Mouse (Mus musculus): ENCODE data around the gene Itga10. TPM values are rescaled to one million over a fixed set of nuclear protein-coding genes. Genes with fewer than 3 reads are reported as not detected.

Gene Itga10
- polyA plus RNA-seq, 1 experiment, result 1.2 TPM

DNA sequence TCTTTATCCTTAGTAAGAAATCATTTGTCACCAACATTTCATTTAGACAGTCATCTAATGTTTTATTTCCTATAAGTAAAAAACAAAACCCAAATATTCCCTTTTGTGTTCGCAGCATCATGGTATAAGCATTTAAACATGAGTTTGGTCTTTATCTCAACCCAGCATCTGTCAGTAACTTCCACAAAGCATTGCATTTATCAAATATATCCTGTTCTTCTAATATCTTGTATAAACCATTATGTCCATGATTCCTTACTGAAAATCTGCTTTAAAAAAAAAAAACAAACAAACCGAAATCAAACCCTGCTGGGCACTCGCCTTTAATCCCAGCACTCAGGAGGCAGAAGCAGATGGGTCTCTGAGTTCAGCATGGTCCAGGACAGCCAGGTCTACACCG, 38.8 kb upstream of the Itga10 start:
- no peak overlapping the region for H3K27ac ChIP-seq (ENCODE audit: insufficient read depth, low read depth, low read length)
- H3K4me1 ChIP-seq (ENCODE audit: control insufficient read depth, insufficient read depth, low read length), result no peaks in the 10 kb centered on the region
- WGBS, result 90% methylated on average over 4 of the region's 4 CpGs
- DNase-seq, result no peak
- TF ChIP-seq CTCF (conservative IDR thresholded peaks at IDR 0.05; ENCODE audit: insufficient read depth, insufficient read length, low read depth, low read length) (no peak), POLR2A (IDR thresholded peaks at IDR 0.05; ENCODE audit: low read depth, low read length) (no peak)
- H3K27me3 ChIP-seq (replicated peaks; ENCODE audit: control insufficient read depth, insufficient read depth, low read length), result no peaks in the 10 kb centered on the region
- H3K4me3 ChIP-seq (ENCODE audit: insufficient read depth, low read depth, low read length), result no peak overlapping the region
- no peaks in the 10 kb centered on the region for H3K36me3 ChIP-seq (ENCODE audit: control insufficient read depth, insufficient read depth, low read length)

DNA sequence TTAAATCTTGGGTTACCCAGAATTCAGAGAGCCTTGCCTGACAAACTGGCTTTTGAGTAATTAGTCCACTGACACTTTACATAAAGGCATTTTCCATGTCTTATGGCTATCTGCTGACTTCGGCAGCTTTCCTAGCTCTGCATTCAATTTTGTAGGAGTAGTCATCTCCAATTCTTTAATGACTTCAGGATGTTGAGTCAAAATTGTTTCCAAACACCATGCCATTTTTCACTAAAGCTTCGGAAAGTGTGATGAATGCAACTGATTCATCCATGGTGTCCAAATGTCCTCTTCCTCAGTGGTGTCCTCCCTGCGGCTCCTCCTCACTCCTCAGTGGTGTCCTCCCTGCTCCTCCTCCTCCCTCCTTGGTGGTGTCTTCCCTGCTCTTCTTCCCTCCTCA, 27.4 kb upstream of the Itga10 start:
- 92% methylated on average over 3 of the region's 3 CpGs for WGBS
- Histone ChIP-seq H3K4me3 (ENCODE audit: insufficient read depth, low read depth, low read length) (no peak overlapping the region), H3K4me1 (ENCODE audit: control insufficient read depth, insufficient read depth, low read length) (no peaks in the 10 kb centered on the region), H3K36me3 (ENCODE audit: control insufficient read depth, insufficient read depth, low read length) (no peaks in the 10 kb centered on the region; the same call in 1 of the 2 replicates), H3K27me3 (replicated peaks; ENCODE audit: control insufficient read depth, insufficient read depth, low read length) (no peaks in the 10 kb centered on the region), H3K27ac (ENCODE audit: insufficient read depth, low read depth, low read length) (no peak overlapping the region)
- TF ChIP-seq POLR2A (IDR thresholded peaks at IDR 0.05; ENCODE audit: low read depth, low read length) (no peak), CTCF (conservative IDR thresholded peaks at IDR 0.05; ENCODE audit: insufficient read depth, insufficient read length, low read depth, low read length) (no peak)
- DNase-seq, result no peak

DNA sequence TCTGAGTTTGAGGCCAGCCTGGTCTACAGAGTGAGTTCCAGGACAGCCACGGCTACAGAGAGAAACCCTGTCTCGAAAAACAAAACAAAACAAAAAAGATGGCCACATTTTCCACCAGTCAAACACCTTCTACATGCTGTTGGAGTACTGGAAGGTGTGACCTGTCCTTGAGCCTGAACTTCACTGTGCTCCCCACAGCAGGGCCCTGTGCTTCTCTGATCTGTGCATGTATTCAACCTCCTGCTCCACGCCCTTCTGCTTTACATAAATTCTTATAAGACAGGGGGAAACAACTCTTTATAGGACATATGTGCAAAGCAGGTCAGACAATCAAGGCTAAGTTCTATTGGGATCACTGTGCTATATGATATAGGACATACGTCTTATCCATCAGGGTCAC, 22.2 kb upstream of the Itga10 start:
- no peak for DNase-seq
- TF ChIP-seq CTCF (conservative IDR thresholded peaks at IDR 0.05; ENCODE audit: insufficient read depth, insufficient read length, low read depth, low read length) (no peak), POLR2A (IDR thresholded peaks at IDR 0.05; ENCODE audit: low read depth, low read length) (no peak)
- Histone ChIP-seq H3K4me1 (ENCODE audit: control insufficient read depth, insufficient read depth, low read length) (no peaks in the 10 kb centered on the region), H3K27ac (ENCODE audit: insufficient read depth, low read depth, low read length) (no peak overlapping the region), H3K27me3 (replicated peaks; ENCODE audit: control insufficient read depth, insufficient read depth, low read length) (no peaks in the 10 kb centered on the region), H3K36me3 (ENCODE audit: control insufficient read depth, insufficient read depth, low read length) (no peaks in the 10 kb centered on the region; the same call in 1 of the 2 replicates), H3K4me3 (ENCODE audit: insufficient read depth, low read depth, low read length) (no peak overlapping the region)
- WGBS, result 93% methylated on average over 4 of the region's 4 CpGs

DNA sequence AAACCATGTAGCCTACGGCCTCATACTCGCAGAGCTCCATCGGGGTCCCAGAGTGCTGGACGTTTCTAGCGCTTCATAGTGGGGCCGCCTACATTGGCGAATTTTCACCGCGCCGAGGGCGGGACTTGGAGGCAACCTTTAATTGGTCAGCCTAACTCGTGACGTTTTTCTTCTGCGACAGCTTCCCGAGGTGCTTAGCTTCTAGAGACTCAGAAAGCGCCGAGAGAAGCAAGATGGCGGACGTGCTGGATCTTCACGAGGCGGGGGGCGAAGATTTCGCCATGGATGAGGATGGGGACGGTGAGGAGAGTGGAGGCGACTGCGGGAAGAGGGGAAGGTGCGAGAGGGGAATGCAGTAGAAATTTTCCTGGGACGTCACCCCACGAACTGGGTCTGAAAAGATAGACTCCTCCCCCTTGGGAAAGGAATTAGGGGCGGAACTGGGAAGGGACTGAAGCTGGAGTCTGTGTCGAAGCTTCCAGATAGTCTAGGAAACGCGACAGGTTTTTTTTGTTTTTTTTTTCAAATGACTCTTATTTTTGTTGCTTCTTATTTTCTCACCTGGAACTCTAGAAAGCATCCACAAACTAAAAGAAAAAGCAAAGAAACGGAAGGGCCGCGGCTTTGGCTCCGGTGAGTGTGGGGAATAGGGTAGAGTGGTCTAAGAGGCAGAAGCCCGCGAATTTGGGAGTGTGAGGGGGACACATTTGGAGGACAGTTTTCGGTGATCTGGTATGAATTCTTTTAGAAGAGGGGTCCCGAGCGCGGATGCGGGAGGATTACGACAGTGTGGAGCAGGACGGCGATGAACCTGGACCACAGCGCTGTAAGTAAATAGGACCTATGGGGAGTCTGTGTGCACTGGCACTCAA, 15.4 kb upstream of the Itga10 start, which contains the start of gene Rbm8a:
Rbm8a (plus strand) TSS at position 205 of the 872 bp plus-strand sequence.
- H3K4me3 ChIP-seq (ENCODE audit: insufficient read depth, low read depth, low read length), result peak within 1 kb of the TSS; percentile 97
- no peak for TF ChIP-seq CTCF (conservative IDR thresholded peaks at IDR 0.05; ENCODE audit: insufficient read depth, insufficient read length, low read depth, low read length)
- peak; percentile 81 for TF ChIP-seq POLR2A (IDR thresholded peaks at IDR 0.05; ENCODE audit: low read depth, low read length)
- no peaks in the 10 kb centered on the region for H3K27me3 ChIP-seq (replicated peaks; ENCODE audit: control insufficient read depth, insufficient read depth, low read length)
- WGBS, result 1% methylated on average over 48 of the region's 48 CpGs
- peaks cover 3% of the 10 kb centered on the region; the same call in 1 of the 2 replicates for H3K4me1 ChIP-seq (ENCODE audit: control insufficient read depth, insufficient read depth, low read length)
- DNase-seq, result peak; percentile 98
- H3K27ac ChIP-seq (ENCODE audit: insufficient read depth, low read depth, low read length), result peak within 1 kb of the TSS; percentile 97
- H3K36me3 ChIP-seq (ENCODE audit: control insufficient read depth, insufficient read depth, low read length), result no peaks in the 10 kb centered on the region

DNA sequence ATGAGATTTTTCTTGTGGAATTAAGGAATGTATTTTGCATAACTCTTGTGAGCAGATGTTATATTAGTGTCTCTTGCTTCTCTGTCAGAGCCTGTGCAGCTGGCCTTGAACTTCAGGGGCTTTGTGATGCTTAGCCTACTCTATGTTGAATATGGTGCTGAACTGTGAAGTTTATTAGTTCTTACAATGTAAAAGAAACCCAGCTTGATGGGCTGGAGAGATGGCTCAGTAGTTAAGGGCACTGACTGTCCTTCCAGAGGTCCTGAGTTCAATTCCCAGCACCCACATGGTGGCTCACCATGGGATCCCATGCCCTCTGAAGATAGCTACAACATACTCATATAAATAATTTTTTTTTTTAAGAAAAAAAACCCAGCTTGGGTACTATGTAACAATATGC, 13.3 kb upstream of the Itga10 start:
- Histone ChIP-seq H3K4me3 (ENCODE audit: insufficient read depth, low read depth, low read length) (no peak overlapping the region), H3K27ac (ENCODE audit: insufficient read depth, low read depth, low read length) (no peak overlapping the region), H3K4me1 (ENCODE audit: control insufficient read depth, insufficient read depth, low read length) (peaks cover 13% of the 10 kb centered on the region), H3K36me3 (ENCODE audit: control insufficient read depth, insufficient read depth, low read length) (no peaks in the 10 kb centered on the region), H3K27me3 (replicated peaks; ENCODE audit: control insufficient read depth, insufficient read depth, low read length) (no peaks in the 10 kb centered on the region; the same call in 1 of the 2 replicates)
- no peak for DNase-seq
- TF ChIP-seq POLR2A (IDR thresholded peaks at IDR 0.05; ENCODE audit: low read depth, low read length), result no peak
- TF ChIP-seq CTCF (conservative IDR thresholded peaks at IDR 0.05; ENCODE audit: insufficient read depth, insufficient read length, low read depth, low read length), result no peak

DNA sequence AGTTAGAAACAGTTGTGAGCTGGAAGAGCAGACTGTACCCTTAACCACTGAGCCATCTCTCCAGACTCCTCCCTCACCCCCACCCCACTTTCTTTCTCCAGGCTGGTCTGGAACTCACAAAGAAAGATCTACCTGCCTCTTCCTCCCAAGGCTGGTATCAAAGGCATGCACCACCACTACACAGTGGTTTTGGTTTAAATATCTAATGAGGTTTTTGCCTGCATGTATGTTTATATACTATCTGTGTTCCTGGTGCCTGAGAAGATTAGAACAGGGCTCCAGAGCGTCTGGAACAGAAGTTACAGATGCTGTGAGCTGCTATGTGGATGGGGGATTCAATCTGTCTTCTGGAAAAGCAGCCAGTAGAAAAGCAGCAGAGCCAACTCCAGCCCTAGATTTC, 11.4 kb upstream of the Itga10 start:
- no peaks in the 10 kb centered on the region for H3K36me3 ChIP-seq (ENCODE audit: control insufficient read depth, insufficient read depth, low read length)
- WGBS, result 88% methylated on average over 1 of the region's 1 CpGs
- DNase-seq, result no peak
- H3K27ac ChIP-seq (ENCODE audit: insufficient read depth, low read depth, low read length), result no peak overlapping the region
- no peak overlapping the region for H3K4me3 ChIP-seq (ENCODE audit: insufficient read depth, low read depth, low read length)
- no peak for TF ChIP-seq POLR2A (IDR thresholded peaks at IDR 0.05; ENCODE audit: low read depth, low read length)
- no peak for TF ChIP-seq CTCF (conservative IDR thresholded peaks at IDR 0.05; ENCODE audit: insufficient read depth, insufficient read length, low read depth, low read length)
- H3K4me1 ChIP-seq (ENCODE audit: control insufficient read depth, insufficient read depth, low read length), result peaks cover 13% of the 10 kb centered on the region
- no peaks in the 10 kb centered on the region; the same call in 1 of the 2 replicates for H3K27me3 ChIP-seq (replicated peaks; ENCODE audit: control insufficient read depth, insufficient read depth, low read length)
